Mouse (Mus musculus) cortical plate, adult 2 months (tissue): ENCODE measurements around the gene Pdlim7.

Source experiments
- CTCF ChIP-seq: fragments of 200-500 bp; IDR thresholded peaks from 2 replicates; pipeline ENCODE4 v1.5.1; 2011; ENCODE audit warnings: mild to moderate bottlenecking, control low read depth, low read length; ENCODE audit not compliant: insufficient read depth; ENCODE audit errors: extremely low read depth
- POLR2A ChIP-seq: fragments of 200-500 bp; IDR thresholded peaks from 2 replicates; pipeline ENCODE4 v1.6.1; 2011; ENCODE audit warnings: mild to moderate bottlenecking, low read length, control low read depth; ENCODE audit not compliant: insufficient read depth; ENCODE audit errors: extremely low read depth

- TF ChIP-seq CTCF (no peak), POLR2A (no peak)
Observed at GRCm38 (mm10) chr13:55525733-55526553, 12.5 kb upstream of the Pdlim7 start.
